Mouse (Mus musculus) left cerebral cortex, postnatal 36 days (tissue): ENCODE results near the gene Bpifa1. TPM values are rescaled to one million over a fixed set of nuclear protein-coding genes. Genes with fewer than 3 reads are reported as not detected.

Source experiments
- DNase-seq, 2 experiments: peaks; one replicate each; pipeline ENCODE4 v3.0.0; 2021 to 2022; ENCODE audit warnings: low spot score in 2 of 2, mixed read lengths in 1 of 2
- intact Hi-C: fragments of 180-260 bp; cut with DNase I; formaldehyde crosslinking; loops from one replicate; pipeline ENCODE4 v1.15.1; 2025
- total RNA-seq, 2 experiments: library from RNA; stranded (reverse); gene quantifications; 2 replicates each; pipeline ENCODE4 v1.2.3; 2021

The Bpifa1 gene
- total RNA-seq, 2 experiments from 2014 or later, result not detected

DNA sequence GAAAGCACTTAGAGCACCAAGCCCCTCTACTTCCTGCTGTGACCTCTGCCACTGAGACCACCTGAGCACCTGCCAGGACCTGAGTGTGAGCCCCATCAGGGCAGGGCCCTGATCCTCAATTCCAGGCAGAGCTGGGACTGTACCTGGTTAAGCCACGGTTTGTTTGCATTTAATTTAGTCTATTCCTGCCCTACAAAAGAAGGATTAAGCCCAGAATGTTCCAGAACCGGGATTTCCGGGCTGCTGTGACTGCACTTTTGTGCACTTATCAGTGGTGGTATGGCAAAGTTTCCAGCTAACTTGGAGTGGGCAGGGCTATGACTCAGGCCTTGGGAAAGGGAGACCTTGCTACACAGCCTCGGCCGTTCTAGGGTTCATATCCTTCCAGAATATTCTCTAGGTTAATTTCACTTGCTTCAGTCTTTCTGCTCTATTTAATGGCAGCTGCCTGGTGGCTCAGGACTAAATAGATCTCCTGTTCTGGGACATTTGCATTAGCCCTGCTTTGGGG, 51.4 kb downstream of the Bpifa1 start:
- peak in 1 of 2 experiments; percentile 1 for DNase-seq
- intact Hi-C loops, result no loop called here

- intact Hi-C loops, result no loop called here
- no peak for DNase-seq
These were observed 54.4 kb downstream of the Bpifa1 start for GRCm38 (mm10) chr2:154197036-154197435.

Other genes with a start within 250 kb of the Bpifa1 start
- not detected for gene Bpifb6, start 242.5 kb upstream of the Bpifa1 start, total RNA-seq
- gene Bpifb3, start 224.7 kb upstream of the Bpifa1 start, total RNA-seq, result not detected
- not detected for gene Bpifb4, start 204.7 kb upstream of the Bpifa1 start, total RNA-seq
- not detected for gene Bpifa6, start 167.9 kb upstream of the Bpifa1 start, total RNA-seq
- not detected for gene Bpifa2, start 134.6 kb upstream of the Bpifa1 start, total RNA-seq
- gene Bpifa3, start 12.5 kb upstream of the Bpifa1 start, total RNA-seq, result not detected
- gene Bpifa5, start 19.7 kb downstream of the Bpifa1 start, total RNA-seq, result not detected
- under 1 TPM in 1 of 2 experiments, not detected in 1; 0.25 TPM for gene Bpifb1, start 47.9 kb downstream of the Bpifa1 start, total RNA-seq
- gene Bpifb5, start 80.9 kb downstream of the Bpifa1 start, total RNA-seq, result not detected
- not detected for gene Bpifb9a, start 115.0 kb downstream of the Bpifa1 start, total RNA-seq
- not detected for gene Bpifb9b, start 164.3 kb downstream of the Bpifa1 start, total RNA-seq
- 10 to 100 TPM; 11.2 to 17.5 TPM for gene Cdk5rap1, start 230.1 kb downstream of the Bpifa1 start, total RNA-seq